Mouse (Mus musculus) cerebellum, adult 8-10 months (tissue): ENCODE results near the gene Top2a.
"Not testable (repeated sequence)": the region's sequence is repeated elsewhere in the genome, so short reads cannot be mapped to it uniquely, and the experiment has no call there.

Experiments used
- DNase-seq: peaks from one replicate; pipeline ENCODE4 v3.0.0; 2022

Top2a gene

DNA sequence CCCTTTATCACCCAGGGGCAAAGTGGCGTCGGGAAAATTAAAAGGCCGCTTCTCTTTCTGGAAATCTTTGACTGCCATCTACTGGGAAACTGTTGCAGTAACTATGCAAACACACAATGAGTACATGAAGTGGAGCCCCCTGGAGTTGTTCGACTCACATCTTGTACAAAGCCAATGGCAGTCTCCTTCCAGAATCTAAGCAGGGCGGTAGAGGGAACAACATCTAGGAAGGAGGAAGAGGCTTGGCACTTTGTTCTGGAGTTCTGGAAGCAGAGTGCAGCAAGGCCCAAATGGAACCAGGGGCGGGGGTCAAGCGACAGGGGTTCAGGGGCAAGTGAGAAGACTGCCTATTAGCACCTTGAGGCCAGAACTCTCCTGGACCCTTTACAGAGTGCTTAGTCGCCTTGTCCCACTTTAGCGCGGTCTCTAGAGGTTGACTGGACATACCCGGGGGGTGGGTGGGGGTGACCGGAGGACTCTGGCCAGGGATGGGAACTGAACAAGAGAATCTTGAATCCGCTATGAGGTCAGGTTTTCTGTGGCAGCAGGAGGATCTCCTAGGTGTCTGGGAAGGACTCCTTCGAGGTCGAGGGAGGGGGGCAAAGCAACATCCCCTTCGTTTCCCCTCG lies 16.5 kb upstream of the Top2a start:
- DNase-seq, result peak; percentile 7

DNA sequence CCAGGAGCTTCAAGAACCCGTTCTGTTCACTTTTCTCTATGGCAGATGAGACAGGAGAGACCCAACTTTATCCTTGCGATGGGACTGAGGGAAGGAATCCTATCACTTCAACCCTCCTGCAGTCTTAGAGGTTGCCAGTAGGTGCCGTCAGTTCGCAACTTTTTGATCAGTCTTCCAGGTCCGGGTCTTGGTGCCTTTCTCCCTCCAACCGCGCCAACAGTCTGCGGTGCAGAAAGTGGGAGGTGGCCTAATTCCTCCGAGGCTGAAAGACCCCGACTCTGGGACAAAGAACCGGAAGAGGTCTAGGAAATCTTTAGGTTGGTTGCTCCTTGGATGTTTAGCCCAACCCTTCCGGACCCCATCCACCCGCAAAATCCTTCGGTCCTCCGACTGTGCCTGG lies 15.8 kb upstream of the Top2a start:
- peak; percentile 58 for DNase-seq

DNA sequence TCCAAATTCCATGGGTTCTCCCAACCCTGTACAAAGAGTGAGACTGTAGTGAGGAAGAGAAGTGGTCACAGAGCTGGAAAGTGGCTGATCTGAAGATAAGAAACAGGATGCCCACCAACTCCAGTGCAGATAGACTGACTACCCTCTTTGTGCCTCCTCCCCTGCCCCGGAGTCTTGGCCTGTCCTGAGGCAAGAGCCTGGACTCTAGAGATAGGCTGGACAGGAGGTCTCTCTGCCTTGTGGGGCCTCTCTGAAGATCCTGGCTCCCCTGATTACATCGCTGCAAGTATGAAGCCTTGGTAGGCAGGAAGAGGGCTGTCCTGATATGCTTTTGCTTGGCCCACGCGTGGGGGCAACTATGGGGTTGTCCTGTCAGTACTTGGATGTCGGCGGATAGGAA lies 12.3 kb upstream of the Top2a start:
- DNase-seq, result no peak

DNA sequence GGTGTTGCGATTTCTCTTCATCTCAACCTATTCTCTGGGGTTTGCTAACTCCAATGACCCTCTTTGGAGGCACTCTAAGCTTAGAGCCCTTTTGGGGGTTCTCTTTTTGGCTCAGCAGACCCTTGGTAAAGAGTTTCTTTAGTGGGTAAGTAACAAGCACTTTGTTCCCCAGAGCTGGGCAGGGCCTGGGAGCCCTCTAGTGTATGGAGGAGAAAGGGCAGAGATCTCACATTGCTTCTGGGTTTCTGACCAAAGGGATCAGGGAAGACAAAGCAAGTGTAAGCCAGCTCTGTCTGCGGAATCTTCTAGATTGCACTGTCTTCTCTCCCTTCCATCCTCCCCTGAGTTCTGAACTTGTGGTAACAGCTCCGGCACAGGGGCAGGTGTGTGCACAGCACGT lies 11.4 kb upstream of the Top2a start:
- DNase-seq, result no peak

DNA sequence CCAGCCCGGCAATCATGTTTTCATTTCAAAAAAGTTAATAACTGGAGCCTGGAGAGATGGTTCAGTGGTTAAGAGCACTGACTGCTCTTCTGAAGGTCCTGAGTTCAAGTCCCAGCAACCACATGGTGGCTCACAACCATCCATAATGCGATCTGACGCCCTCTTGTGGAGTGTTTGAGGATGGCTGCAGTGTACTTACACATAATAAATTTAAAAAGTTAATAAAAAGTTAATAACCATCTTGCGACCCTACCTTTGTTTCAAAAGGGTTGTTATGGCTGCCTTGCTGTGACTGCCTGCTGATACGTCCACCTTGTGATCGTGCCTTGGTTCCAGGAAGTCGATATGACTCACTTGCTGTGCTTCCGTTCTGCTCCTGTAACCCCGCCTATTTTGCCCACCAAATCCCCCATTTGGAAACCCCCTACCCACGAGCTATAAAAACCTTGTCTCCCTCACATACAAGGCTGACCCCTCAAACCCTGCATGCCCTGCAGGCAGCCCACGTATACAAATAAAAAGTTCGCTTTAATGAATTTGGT lies 3.0 kb upstream of the Top2a start:
- DNase-seq, result no peak

DNA sequence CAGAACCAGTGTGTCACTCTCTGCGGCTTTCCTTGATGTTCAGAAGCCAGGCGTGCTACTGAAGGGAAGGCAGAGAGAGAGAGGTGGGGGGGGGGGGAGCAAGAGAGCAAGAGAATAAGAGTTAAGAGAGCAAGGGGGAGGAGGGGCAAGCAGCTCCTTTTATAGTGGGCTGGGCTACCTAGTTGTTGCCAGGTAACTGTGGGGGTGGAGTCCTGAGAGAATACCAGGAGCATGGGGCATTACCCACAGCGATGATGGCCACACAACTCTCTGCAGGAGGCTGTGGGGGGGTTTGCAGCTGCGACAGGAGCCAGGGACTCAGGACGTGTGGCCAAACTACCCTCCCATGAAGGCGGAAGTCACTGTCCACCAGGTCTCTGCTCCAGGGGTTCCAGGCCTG lies 1.9 kb upstream of the Top2a start:
- DNase-seq, result no peak

DNA sequence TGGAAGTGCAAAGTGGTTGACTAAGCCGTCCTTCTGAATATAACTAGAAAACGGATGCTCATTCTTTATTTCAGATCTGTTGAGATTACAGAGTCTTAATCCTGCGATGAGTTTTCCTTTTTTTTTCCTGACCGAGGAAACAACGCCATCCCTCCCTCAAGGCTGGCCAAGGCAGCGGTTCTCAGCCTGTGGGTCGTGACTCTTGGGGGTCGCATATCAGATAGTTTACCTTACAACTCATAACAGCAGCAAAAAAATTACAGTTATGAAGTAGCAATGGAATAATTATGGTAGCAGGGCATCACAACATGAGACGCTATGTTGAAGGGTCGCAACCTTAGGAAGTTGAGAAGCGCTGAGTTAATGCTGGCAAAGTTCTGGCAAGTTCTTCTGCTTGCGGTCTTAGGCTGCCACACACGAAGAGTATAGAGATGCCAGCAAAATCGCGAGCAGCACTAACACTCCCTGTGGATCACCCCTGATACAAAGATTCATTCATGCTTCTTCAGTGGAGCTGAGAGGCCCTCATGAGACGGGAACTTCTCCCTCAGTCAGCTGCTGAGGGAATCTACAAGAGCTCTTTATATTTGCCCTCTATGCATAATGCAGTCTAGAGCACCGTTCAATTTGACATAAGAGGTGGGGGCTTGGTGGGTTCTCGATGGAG lies 612 bp upstream of the Top2a start:
- DNase-seq, result no peak

DNA sequence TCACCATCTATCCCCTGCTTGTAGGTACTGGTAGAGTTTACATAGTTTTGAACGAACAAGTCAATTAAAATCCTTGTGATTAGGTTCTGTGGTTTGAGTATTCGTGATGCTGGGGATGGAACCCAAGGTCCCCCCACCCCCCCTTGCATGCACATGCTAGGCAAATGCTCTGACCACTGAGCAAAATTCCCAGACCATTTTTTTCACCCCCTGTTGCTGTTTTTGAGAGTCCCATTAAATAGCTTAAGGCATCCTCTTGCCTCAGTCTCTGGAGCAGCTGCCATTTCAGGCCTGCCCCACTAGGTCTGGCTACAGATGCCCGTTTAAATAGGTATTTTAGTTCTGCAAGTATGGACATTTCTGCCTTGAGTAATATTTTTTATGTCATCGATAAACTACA lies 895 bp downstream of the Top2a start:
- no peak for DNase-seq

DNA sequence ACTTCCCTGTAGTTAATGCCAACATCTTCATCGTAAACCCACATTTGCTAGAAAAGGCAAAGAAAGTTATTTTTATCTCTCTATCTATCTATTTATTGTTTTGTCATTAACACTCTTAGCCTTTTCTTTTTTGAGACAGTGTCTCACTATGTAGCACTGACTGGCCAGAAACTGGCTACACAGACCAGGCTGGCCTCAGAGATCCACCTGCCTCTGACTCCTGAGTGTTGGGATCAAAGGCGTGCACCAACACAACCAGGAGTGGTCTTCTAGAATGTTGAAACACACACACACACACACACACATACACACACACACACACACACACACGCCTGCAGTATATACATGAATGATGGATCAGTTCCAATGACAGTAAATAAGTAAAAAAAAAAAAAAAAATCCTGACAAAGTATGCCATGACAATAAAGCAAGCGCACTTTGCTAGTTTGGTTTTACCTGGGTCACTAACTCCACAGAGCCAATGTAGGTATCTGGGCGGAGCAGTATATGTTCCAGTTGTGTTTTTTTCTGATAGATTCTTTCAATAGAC lies 1.5 kb downstream of the Top2a start:
- DNase-seq, result no peak

DNA sequence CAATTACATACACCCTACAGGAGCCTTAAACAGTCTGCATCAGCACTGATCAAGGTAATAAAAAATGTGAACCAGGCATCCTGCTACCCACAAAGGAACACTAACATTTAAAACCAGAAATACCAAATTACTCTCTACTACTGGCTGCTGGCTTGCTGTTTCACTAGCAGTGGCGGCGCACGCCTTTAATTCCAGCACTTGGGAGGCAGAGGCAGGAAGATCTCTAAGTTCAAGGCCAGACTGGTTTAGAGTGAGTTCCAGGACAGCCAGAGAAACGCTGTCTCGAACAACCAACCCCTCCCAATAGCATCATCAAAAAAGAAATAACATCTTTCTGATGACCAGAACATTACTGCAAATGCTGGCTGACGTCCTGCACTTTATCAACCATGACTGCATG lies 4.1 kb downstream of the Top2a start:
- DNase-seq, result no peak

DNA sequence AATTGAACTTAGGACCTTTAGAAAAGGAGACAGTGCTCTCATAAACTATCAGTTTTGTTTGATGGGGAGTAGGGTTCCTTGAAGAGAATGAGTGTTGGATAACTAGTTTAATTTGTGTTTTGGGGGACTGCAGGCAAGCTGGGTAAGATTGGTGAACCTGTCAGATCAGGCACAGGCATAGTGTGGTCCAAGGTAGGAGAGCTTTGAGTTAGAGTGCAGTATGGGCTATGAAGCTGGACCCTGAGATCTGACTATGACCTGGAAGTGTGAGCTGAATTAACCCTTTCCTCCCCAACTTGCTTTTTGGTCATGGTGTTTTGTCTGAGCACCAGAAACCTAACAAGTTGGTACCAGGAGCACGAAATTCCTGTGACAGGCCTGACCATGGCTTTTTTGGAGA lies 10.1 kb downstream of the Top2a start:
- no peak for DNase-seq

DNA sequence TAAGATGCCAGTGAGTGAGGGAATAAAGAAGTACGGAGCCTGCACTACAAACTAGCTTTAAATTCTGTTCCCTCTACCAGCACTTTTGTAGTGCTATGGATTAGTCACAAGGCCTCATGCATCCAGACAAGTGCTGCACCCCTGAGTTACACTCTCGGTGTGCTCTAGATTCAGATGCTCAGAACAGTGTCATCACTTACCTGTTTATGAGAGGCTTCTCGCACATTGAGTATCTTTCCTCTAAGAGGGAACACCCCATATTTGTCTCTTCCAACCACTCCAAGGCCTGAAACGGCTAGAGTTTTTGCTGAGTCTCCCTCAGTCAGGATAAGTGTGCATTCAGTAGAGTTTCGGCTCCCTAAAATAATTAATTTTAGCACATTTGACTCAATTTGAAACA lies 13.3 kb downstream of the Top2a start:
- no peak for DNase-seq

DNA sequence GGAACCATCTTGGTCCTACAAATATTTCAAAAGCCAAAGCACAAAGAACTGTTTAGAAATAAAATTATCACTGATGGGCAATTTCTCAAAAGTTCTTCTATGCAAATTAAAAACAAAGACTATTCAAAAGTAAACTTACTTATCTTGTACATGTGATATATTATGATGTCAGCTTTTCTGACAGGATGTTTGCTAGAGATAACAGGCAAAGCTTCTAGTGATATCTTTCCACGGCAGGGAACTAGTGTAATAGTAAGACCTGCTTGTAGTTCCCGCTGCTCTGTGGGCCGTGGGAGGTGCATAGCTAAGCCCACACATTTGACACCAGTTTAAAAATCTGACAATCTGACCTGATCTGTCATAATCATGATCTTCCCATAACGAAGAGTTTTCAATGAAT lies 13.9 kb downstream of the Top2a start:
- no peak for DNase-seq

DNA sequence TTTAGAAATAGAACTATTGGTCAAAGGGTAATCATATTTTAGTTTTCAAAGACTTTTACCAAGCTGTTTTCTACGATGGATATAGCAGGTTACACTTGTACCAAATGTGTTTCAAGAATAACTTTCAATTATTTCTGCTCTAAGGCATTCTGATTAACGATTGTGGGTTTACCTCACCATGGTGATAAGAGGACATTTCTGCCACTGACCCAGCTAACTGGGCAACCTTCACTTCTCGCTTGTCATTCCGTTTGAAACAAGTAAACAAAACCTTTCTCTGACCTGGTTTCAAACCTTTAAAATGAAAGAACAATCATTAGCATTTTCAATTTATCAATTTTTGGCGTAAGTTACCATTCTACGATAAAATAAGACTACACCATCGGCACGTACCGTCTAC lies 17.2 kb downstream of the Top2a start:
- no peak for DNase-seq

DNA sequence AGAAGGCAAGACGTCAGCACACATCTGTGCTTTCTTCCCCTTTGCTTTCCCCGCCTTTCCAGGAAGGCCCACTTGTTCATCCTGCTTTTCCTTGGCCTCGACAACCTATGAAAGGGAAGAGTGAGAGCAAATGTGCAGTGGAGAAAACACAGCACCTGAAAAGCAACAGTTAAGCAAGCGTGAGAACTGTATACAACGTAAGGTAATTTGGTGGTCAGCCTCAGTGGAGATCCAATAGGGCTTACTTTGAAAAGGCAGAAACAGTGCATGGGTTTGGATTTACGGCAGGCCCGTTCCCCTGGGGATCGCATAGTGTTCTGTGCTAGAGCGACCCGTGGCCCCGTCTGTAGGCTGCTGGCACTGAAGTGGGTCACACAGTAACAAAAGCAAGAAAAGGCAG lies 24.7 kb downstream of the Top2a start:
- no peak for DNase-seq

DNA sequence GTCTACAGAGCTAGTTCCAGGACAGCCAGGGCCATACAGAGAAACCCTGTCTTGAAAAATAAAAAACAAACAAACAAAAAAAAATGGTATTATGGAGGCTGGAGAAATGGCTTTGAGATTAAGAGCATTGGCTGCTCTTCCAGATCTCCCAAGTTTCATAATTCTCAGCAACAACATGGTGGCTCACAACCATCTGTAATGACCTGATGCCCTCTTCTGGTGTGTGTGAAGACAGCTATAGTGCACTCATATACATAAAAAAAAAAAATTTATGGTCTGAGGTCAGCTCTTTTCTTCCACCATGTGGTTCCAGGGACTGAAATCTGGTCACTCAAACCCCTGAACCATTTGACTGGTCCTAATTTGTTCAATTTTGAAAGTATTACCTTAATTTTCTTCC lies 25.2 kb downstream of the Top2a start:
- no peak for DNase-seq

DNA sequence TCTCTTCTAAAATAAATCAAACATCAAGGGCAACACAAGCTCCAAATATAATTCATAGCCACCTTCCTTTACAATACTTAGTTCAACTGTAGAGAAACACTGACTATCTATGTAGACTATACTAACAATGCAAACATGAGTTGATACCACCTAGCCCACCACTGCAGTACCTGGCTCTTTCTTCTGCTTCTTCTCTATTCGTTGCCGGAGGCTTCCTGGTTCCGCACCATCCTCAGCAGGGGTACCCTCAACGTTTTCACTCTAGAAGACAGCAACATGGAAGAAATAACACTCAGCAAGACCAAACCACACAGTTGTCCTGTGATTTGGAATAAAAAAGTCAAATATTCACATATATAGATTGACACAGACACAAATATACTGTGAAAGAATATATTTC lies 26.3 kb downstream of the Top2a start:
- DNase-seq, result no peak

DNA sequence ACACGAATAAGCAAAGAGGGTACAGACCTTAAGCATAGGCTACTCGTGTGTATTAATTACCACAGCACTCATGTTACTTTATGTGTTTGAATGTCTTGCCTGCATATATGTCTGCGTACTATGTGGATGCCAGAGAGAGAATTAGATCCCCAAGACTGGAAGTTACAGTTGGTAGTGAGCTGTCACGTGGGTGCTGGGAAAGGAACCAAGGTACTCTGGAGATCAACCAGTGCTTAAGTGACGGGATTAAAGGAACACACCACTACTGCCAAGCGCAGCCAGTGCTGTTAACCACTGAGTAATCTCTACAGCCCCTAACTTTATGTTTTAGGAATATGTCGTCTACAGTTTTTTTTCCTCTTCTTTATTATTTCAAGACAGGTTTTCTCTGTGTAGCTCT lies 28.0 kb downstream of the Top2a start:
- no peak for DNase-seq

DNA sequence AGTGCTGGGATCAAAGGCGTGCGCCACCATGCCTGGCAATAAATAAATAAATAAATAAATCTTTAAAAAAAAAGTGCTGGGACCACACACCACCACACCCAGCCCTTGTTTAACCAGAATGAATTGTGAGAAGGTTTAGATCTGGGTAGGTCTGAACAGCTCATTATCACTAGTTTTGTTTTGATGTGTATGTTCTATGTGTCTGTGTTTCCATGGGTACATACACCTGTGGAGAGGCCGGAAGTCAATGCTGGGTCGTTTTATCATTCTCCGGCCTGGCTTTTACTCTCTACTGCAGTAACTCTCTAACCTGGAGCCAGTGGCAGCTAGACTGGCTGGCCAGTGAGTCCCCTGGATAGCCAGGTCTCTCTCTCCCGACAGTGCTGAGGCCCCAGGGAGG lies 33.1 kb downstream of the Top2a start:
- no peak for DNase-seq

DNA sequence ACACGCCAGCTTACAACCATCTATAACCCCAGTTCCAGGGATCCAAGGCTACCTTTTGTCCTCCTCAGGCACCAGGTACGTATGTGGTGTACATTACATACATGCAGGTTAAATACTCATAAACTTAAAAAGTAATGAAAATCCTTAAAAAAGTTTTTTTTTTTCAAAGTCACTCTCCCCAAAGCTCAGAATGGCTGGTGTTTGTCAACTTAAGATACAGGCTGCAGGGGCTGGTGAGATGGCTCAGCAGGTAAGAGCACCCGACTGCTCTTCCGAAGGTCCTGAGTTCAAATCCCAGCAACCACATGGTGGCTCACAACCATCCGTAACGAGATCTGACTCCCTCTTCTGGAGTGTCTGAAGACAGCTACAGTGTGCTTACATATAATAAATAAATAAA lies 35.7 kb downstream of the Top2a start:
- DNase-seq, result not testable (repeated sequence)

DNA sequence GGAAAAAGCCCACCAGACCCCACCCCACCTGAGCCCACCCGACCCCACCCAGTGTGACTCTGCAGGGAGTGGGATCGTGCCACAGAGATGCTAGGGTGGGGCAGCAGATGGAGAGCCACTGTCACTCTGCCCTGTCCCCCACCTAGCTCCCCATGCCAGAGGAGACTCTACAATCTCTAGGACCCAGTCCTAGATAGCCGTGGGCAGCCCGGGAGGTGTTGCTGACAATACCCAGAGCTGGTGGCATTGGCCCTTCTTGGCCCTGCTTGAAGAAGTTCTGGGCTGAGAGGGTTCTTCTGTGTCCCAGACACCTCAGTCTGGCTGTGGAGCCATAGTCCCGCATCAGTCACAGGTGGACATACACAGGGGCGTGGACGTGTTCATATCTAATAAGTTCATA lies 38.4 kb downstream of the Top2a start:
- peak; percentile 2 for DNase-seq

DNA sequence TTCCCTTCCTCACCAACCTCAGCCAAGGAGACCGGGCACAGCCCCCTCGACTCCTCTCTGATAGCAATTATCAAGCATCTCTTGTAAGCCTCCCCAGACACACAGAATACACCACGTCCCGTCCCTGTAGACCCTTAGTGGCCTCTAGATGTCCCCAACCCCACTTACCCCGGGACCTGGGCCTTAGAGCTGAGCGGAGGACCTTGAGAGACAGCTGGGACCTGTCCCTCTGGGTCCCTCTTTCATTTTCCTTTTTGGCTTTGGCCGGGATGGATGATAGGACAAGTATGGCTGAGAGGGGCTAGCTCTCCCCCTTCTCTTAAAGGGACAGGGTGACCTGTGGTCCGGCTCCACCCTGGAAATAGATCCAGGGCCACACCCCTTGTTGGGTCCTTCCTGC lies 40.4 kb downstream of the Top2a start:
- peak; percentile 9 for DNase-seq

DNA sequence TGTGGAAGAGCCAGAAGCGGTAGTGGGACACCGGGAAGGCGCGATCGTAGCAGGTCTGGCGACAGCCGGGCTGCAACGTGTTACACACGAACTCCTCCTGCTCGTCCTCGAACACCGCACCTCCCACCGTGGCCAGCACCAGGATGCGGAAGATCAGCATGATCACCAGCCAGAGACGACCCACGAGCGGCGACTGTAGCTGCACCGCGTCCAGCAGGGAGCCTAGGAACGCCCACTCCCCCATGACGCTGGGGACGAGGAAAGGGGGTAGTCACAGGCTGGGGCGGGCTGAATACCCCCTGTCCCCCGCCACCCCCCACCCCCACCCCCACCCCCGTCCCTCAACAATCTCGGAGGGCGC lies 41.2 kb downstream of the Top2a start, which contains the start of gene Gjd3:
Gjd3 (minus strand) TSS at position 244 of the 361 bp plus-strand sequence.
- no peak for DNase-seq

DNA sequence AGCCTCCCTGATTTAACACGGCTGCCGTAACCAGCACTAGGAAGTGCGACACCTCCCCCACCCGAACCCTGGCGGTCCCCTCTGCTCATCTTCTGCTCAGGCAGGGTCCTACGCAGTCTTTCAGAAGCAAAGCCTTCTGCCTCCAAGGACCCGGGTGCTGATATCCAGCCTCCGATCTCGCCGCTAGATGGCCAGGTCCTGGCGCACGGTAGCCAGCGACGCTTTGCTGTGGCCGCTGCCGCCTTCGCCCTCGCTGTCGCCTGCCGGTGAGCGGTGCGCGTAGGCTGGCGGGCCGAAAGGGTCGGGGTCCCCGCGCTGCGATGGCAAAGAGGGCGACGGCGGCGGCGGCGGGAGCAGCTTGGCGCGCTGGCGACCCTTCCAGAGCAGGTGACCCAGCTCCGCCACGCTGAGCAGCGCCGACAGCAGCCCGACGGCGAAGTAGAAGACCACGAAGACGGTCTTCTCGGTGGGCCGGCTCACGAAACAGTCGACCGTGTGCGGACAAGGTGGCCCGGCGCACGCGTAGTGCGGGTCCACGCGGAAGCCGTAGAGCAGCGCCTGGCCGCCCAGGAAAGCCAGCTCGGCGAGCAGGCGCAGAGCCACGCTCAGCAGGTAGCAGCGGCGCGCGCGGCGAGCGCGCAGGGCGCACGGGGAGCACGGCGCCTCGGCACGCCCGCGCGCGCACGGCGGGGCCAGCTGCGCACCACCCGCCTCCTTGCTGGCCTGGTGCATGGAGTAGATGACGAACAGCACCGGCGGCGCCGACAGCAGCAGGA lies 41.8 kb downstream of the Top2a start:
- DNase-seq, result peak; percentile 75
